Mouse (Mus musculus): ENCODE data around the gene Gm47995. TPM values are rescaled to one million over a fixed set of nuclear protein-coding genes. Genes with fewer than 3 reads are reported as not detected.
"Not testable (repeated sequence)": the region's sequence is repeated elsewhere in the genome, so short reads cannot be mapped to it uniquely, and the experiment has no call there.

The Gm47995 gene
- polyA plus RNA-seq, 1 experiment from 2014 or later = 0.29 TPM

- DNase-seq (ENCODE audit: low spot score) (no peak), ATAC-seq (replicated peaks; ENCODE audit: low FRiP score, low read depth) (no peak)
- Histone ChIP-seq H3K9me3 (replicated peaks; ENCODE audit: low read length) (no peaks in the 10 kb centered on the region), H3K36me3 (ENCODE audit: insufficient read depth, low read length) (no peaks in the 10 kb centered on the region), H3K4me1 (replicated peaks; ENCODE audit: insufficient read depth, low read length) (peaks cover 5% of the 10 kb centered on the region; the same call in 1 of the 2 replicates), H3K27ac (no peak overlapping the region), H3K27me3 (ENCODE audit: insufficient read depth, low read length) (no peaks in the 10 kb centered on the region), H3K4me3 (replicated peaks; ENCODE audit: low read depth, low read length) (no peak overlapping the region), H3K9ac (ENCODE audit: low read depth, low read length) (no peak overlapping the region), H3K4me2 (ENCODE audit: low read length) (no peak overlapping the region)
- 63% methylated on average over 3 of the region's 3 CpGs for WGBS
- TF ChIP-seq CTCF (IDR thresholded peaks at IDR 0.05; ENCODE audit: low read depth) = no peak
Measured at GRCm38 (mm10) chr1:151168637-151169036, 29.6 kb upstream of the Gm47995 start.

- Histone ChIP-seq H3K27me3 (ENCODE audit: insufficient read depth, low read length) (no peaks in the 10 kb centered on the region), H3K9ac (ENCODE audit: low read depth, low read length) (no peak overlapping the region), H3K4me1 (replicated peaks; ENCODE audit: insufficient read depth, low read length) (peaks cover 5% of the 10 kb centered on the region; the same call in 1 of the 2 replicates), H3K4me2 (ENCODE audit: low read length) (no peak overlapping the region), H3K27ac (no peak overlapping the region), H3K9me3 (replicated peaks; ENCODE audit: low read length) (no peaks in the 10 kb centered on the region), H3K4me3 (replicated peaks; ENCODE audit: low read depth, low read length) (no peak overlapping the region), H3K36me3 (ENCODE audit: insufficient read depth, low read length) (no peaks in the 10 kb centered on the region)
- ATAC-seq (replicated peaks; ENCODE audit: low FRiP score, low read depth) = 0 out of 2 replicates have a peak, but pooled peaks have one; percentile 31
- TF ChIP-seq CTCF (IDR thresholded peaks at IDR 0.05; ENCODE audit: low read depth) = no peak
- 58% methylated on average over 2 of the region's 2 CpGs for WGBS
- DNase-seq (ENCODE audit: low spot score) = no peak
Measured at GRCm38 (mm10) chr1:151171572-151172461, 26.4 kb upstream of the Gm47995 start.

- ATAC-seq (replicated peaks; ENCODE audit: low FRiP score, low read depth) (peak; percentile 95), DNase-seq (ENCODE audit: low spot score) (peak; percentile 69)
- no peaks in the 10 kb centered on the region for H3K27me3 ChIP-seq (ENCODE audit: insufficient read depth, low read length)
- no peaks in the 10 kb centered on the region for H3K4me1 ChIP-seq (replicated peaks; ENCODE audit: insufficient read depth, low read length)
- H3K9me3 ChIP-seq (replicated peaks; ENCODE audit: low read length) = no peaks in the 10 kb centered on the region
- H3K4me3 ChIP-seq (replicated peaks; ENCODE audit: low read depth, low read length) = no peak overlapping the region
- no peak overlapping the region for H3K9ac ChIP-seq (ENCODE audit: low read depth, low read length)
- H3K36me3 ChIP-seq (ENCODE audit: insufficient read depth, low read length) = no peaks in the 10 kb centered on the region
- TF ChIP-seq CTCF (IDR thresholded peaks at IDR 0.05; ENCODE audit: low read depth) = no peak
- peak overlapping the region; percentile 50 for H3K27ac ChIP-seq
- 10% methylated on average over 10 of the region's 10 CpGs for WGBS
- peak overlapping the region; percentile 25 for H3K4me2 ChIP-seq (ENCODE audit: low read length)
Measured at GRCm38 (mm10) chr1:151177030-151177936, 21.0 kb upstream of the Gm47995 start.

- Histone ChIP-seq H3K36me3 (ENCODE audit: insufficient read depth, low read length) (no peaks in the 10 kb centered on the region), H3K4me1 (replicated peaks; ENCODE audit: insufficient read depth, low read length) (no peaks in the 10 kb centered on the region), H3K9me3 (replicated peaks; ENCODE audit: low read length) (no peaks in the 10 kb centered on the region), H3K9ac (ENCODE audit: low read depth, low read length) (no peak overlapping the region), H3K4me2 (ENCODE audit: low read length) (peak overlapping the region; percentile 25; the same call in 1 of the 2 replicates), H3K27me3 (ENCODE audit: insufficient read depth, low read length) (no peaks in the 10 kb centered on the region), H3K4me3 (replicated peaks; ENCODE audit: low read depth, low read length) (no peak overlapping the region), H3K27ac (peak overlapping the region; percentile 31)
- ATAC-seq (replicated peaks; ENCODE audit: low FRiP score, low read depth) = no peak
- WGBS = 14% methylated on average over 4 of the region's 4 CpGs
- DNase-seq (ENCODE audit: low spot score) = no peak
- no peak for TF ChIP-seq CTCF (IDR thresholded peaks at IDR 0.05; ENCODE audit: low read depth)
Measured at GRCm38 (mm10) chr1:151177937-151178271, 20.3 kb upstream of the Gm47995 start.

- H3K4me2 ChIP-seq (ENCODE audit: low read length) = no peak overlapping the region
- H3K27ac ChIP-seq = peak overlapping the region; percentile 31; the same call in 1 of the 2 replicates
- WGBS = 44% methylated on average over 2 of the region's 2 CpGs
- TF ChIP-seq CTCF (IDR thresholded peaks at IDR 0.05; ENCODE audit: low read depth) = no peak
- no peaks in the 10 kb centered on the region for H3K27me3 ChIP-seq (ENCODE audit: insufficient read depth, low read length)
- H3K36me3 ChIP-seq (ENCODE audit: insufficient read depth, low read length) = no peaks in the 10 kb centered on the region
- no peak overlapping the region for H3K4me3 ChIP-seq (replicated peaks; ENCODE audit: low read depth, low read length)
- ATAC-seq (replicated peaks; ENCODE audit: low FRiP score, low read depth) (no peak), DNase-seq (ENCODE audit: low spot score) (no peak)
- no peaks in the 10 kb centered on the region for H3K9me3 ChIP-seq (replicated peaks; ENCODE audit: low read length)
- no peaks in the 10 kb centered on the region for H3K4me1 ChIP-seq (replicated peaks; ENCODE audit: insufficient read depth, low read length)
- no peak overlapping the region for H3K9ac ChIP-seq (ENCODE audit: low read depth, low read length)
Measured at GRCm38 (mm10) chr1:151178505-151179083, 19.7 kb upstream of the Gm47995 start.

- no peak for TF ChIP-seq CTCF (IDR thresholded peaks at IDR 0.05; ENCODE audit: low read depth)
- Histone ChIP-seq H3K27ac (no peak overlapping the region), H3K9ac (ENCODE audit: low read depth, low read length) (no peak overlapping the region), H3K36me3 (ENCODE audit: insufficient read depth, low read length) (no peaks in the 10 kb centered on the region), H3K27me3 (ENCODE audit: insufficient read depth, low read length) (no peaks in the 10 kb centered on the region), H3K4me2 (ENCODE audit: low read length) (no peak overlapping the region), H3K9me3 (replicated peaks; ENCODE audit: low read length) (no peaks in the 10 kb centered on the region), H3K4me1 (replicated peaks; ENCODE audit: insufficient read depth, low read length) (no peaks in the 10 kb centered on the region), H3K4me3 (replicated peaks; ENCODE audit: low read depth, low read length) (no peak overlapping the region)
- WGBS = 74% methylated on average over 2 of the region's 2 CpGs
- ATAC-seq (replicated peaks; ENCODE audit: low FRiP score, low read depth) = no peak
- DNase-seq (ENCODE audit: low spot score) = no peak
Measured at GRCm38 (mm10) chr1:151180167-151180566, 18.1 kb upstream of the Gm47995 start.

GRCm38 (mm10) chr1:151182266-151182665 lies 16.0 kb upstream of the Gm47995 start, which contains the start of gene Gm47985:
Gene Gm47985 (plus strand): TSS chr1:151182537.
- not testable (repeated sequence) for H3K4me2 ChIP-seq (ENCODE audit: low read length); ATAC-seq (replicated peaks; ENCODE audit: low FRiP score, low read depth); DNase-seq (ENCODE audit: low spot score); H3K9ac ChIP-seq (ENCODE audit: low read depth, low read length); H3K27ac ChIP-seq; H3K9me3 ChIP-seq (replicated peaks; ENCODE audit: low read length); H3K4me3 ChIP-seq (replicated peaks; ENCODE audit: low read depth, low read length); H3K4me1 ChIP-seq (replicated peaks; ENCODE audit: insufficient read depth, low read length); H3K36me3 ChIP-seq (ENCODE audit: insufficient read depth, low read length); H3K27me3 ChIP-seq (ENCODE audit: insufficient read depth, low read length)
- WGBS = no CpG with 5 or more reads among the region's 7 CpGs

GRCm38 (mm10) chr1:151186186-151186585 lies 12.1 kb upstream of the Gm47995 start:
- H3K4me2 ChIP-seq (ENCODE audit: low read length); H3K4me3 ChIP-seq (replicated peaks; ENCODE audit: low read depth, low read length); H3K9me3 ChIP-seq (replicated peaks; ENCODE audit: low read length); H3K9ac ChIP-seq (ENCODE audit: low read depth, low read length); H3K36me3 ChIP-seq (ENCODE audit: insufficient read depth, low read length); H3K4me1 ChIP-seq (replicated peaks; ENCODE audit: insufficient read depth, low read length); DNase-seq (ENCODE audit: low spot score); H3K27me3 ChIP-seq (ENCODE audit: insufficient read depth, low read length): not testable (repeated sequence)
- ATAC-seq (replicated peaks; ENCODE audit: low FRiP score, low read depth) = peak; percentile 84
- peak overlapping the region; percentile 67 for H3K27ac ChIP-seq
- WGBS = 49% methylated on average over 3 of the region's 3 CpGs

Measured in kidney, postnatal 0 days (tissue).